ENCODE assay signal across 15 mouse cellular contexts in genomic region chr6:24543119-24543591, GRCm38 (mm10). TPM values are rescaled to one million over a fixed set of nuclear protein-coding genes. Genes with fewer than 3 reads are reported as not detected.
DNase-seq lines count a peak whose midpoint lies in the region; ATAC-seq and TF ChIP-seq lines count a peak whose summit lies in the region.
"Had no signal": no experiment of that assay in that cellular context is flagged by ENCODE, and none has a peak within 500 bp of the region (broad histone marks: within the 10 kb centered on the region; RNA-seq: fewer than 3 reads in every experiment).

No protein-coding gene starts in this region.

- H3K4me3 ChIP-seq in midbrain, postnatal 0 days (ENCODE audit: low read depth, low read length): no peak overlapping the region
- H3K4me3 ChIP-seq in midbrain, embryonic 14.5 days (replicated peaks; ENCODE audit: low read depth, low read length): no peak overlapping the region
- H3K4me3 ChIP-seq: limb, embryonic 13.5 days had no signal

- TF ChIP-seq CTCF in midbrain, postnatal 0 days (IDR thresholded peaks at IDR 0.05): no peak

- H3K27me3 ChIP-seq in midbrain, postnatal 0 days (ENCODE audit: insufficient read depth, low read length): no peaks in the 10 kb centered on the region
- H3K27me3 ChIP-seq in midbrain, embryonic 14.5 days (ENCODE audit: control insufficient read depth, insufficient read depth, low read length): no peaks in the 10 kb centered on the region
- H3K27me3 ChIP-seq: limb, embryonic 13.5 days had no signal

- no peaks in the 10 kb centered on the region for H3K4me1 ChIP-seq in midbrain, postnatal 0 days (ENCODE audit: insufficient read depth, low read length)
- no peaks in the 10 kb centered on the region for H3K4me1 ChIP-seq in midbrain, embryonic 14.5 days (ENCODE audit: control insufficient read depth, insufficient read depth, low read length)
- H3K4me1 ChIP-seq: limb, embryonic 13.5 days had no signal

- no peak overlapping the region for H3K27ac ChIP-seq in midbrain, postnatal 0 days (ENCODE audit: low read depth, low read length)
- no peak overlapping the region for H3K27ac ChIP-seq in midbrain, embryonic 14.5 days (replicated peaks; ENCODE audit: low read depth, low read length)
- H3K27ac ChIP-seq: limb, embryonic 13.5 days had no signal

- intact Hi-C loops in heart, postnatal 10 days (cut with DNase I): no loop called here

- 69% methylated on average over 6 of the region's 6 CpGs for WGBS in midbrain, postnatal 0 days
- WGBS in midbrain, embryonic 14.5 days: 74% methylated on average over 6 of the region's 6 CpGs

- no peak overlapping the region for H3K4me2 ChIP-seq in midbrain, postnatal 0 days (ENCODE audit: low read depth, low read length, poor library complexity, severe bottlenecking)
- H3K4me2 ChIP-seq in midbrain, embryonic 14.5 days (ENCODE audit: low read length): no peak overlapping the region
- H3K4me2 ChIP-seq: limb, embryonic 13.5 days had no signal

- ATAC-seq in midbrain, postnatal 0 days (ENCODE audit: low FRiP score): no peak
- no peak for ATAC-seq in midbrain, embryonic 14.5 days (ENCODE audit: low FRiP score, low TSS enrichment)
- ATAC-seq: forebrain, postnatal 0 days had no signal

- H3K9ac ChIP-seq in midbrain, postnatal 0 days (replicated peaks; ENCODE audit: low read length, poor library complexity, severe bottlenecking): no peak overlapping the region
- H3K9ac ChIP-seq in midbrain, embryonic 14.5 days (replicated peaks; ENCODE audit: low read length): no peak overlapping the region
- H3K9ac ChIP-seq: forebrain, postnatal 0 days; limb, embryonic 13.5 days had no signal

- H3K36me3 ChIP-seq in midbrain, postnatal 0 days (ENCODE audit: insufficient read depth, low read length): no peaks in the 10 kb centered on the region
- no peaks in the 10 kb centered on the region for H3K36me3 ChIP-seq in midbrain, embryonic 14.5 days (ENCODE audit: control insufficient read depth, insufficient read depth, low read length)
- H3K36me3 ChIP-seq: limb, embryonic 13.5 days had no signal

- H3K9me3 ChIP-seq in midbrain, postnatal 0 days (ENCODE audit: low read length): no peaks in the 10 kb centered on the region
- no peaks in the 10 kb centered on the region for H3K9me3 ChIP-seq in midbrain, embryonic 14.5 days (ENCODE audit: control insufficient read depth, low read length)
- H3K9me3 ChIP-seq: limb, embryonic 13.5 days had no signal

- DNase-seq in gastrocnemius, postnatal 25 days: peak; percentile 21
- no peak for DNase-seq in gastrocnemius, postnatal 10 days
- DNase-seq in midbrain, postnatal 0 days (ENCODE audit: low spot score): peak; percentile 30
- no peak for DNase-seq in midbrain, embryonic 14.5 days
- DNase-seq in cerebellum, postnatal 36 days: peak; percentile 22 to 39
- DNase-seq in heart, postnatal 10 days: peak; percentile 55 to 67
- DNase-seq in layer of hippocampus, postnatal 10 days (ENCODE audit: low spot score in 2 of 2): no peak
- DNase-seq in adrenal gland, adult 2 months: no peak
- DNase-seq: forebrain, postnatal 0 days; lung, adult 2 months had no signal

RNA-seq across cellular contexts. Expression of gene Asb15, which starts 15.2 kb away (rescaled TPM):
- 10 to 100 TPM; 10.3 to 20.8 TPM for total RNA-seq in gastrocnemius, postnatal 25 days (2021)
- total RNA-seq in gastrocnemius, postnatal 10 days (2021): 1 to 10 TPM; 2.8 to 3.3 TPM
- not detected in 2 replicates for total RNA-seq in midbrain, postnatal 0 days (2014; rRNA removed)
- 0.05 TPM in 1 of 2 replicates, not detected in the other for polyA plus RNA-seq in midbrain, postnatal 0 days (2015; fragmentation: Nextera tagmentation; extraction: Ambion mirVana)
- 0.09 TPM in 1 of 2 replicates, not detected in the other for polyA plus RNA-seq in midbrain, embryonic 14.5 days (2014; fragmentation: Nextera tagmentation; extraction: Ambion mirVana)
- 10 to 100 TPM; 20.1 to 22.7 TPM for total RNA-seq in heart, postnatal 10 days (2021)
- total RNA-seq in layer of hippocampus, postnatal 10 days (2021): not detected
- not detected for total RNA-seq in adrenal gland, adult 2 months (2021)
- polyA plus RNA-seq in adrenal gland, adult 2 months (2012; rRNA removed): not detected in 2 replicates
- total RNA-seq: forebrain, postnatal 0 days; left cerebral cortex, adult 18-20 months; megakaryocyte, adult 5-6 weeks had no signal
- polyA plus RNA-seq: forebrain, postnatal 0 days; limb, embryonic 13.5 days; stomach, embryonic 14.5 days had no signal

RNA-seq across cellular contexts. Expression of gene Ndufa5, which starts 15.3 kb away (rescaled TPM):
- 100 to 1,000 TPM; 605 to 626 TPM for total RNA-seq in gastrocnemius, postnatal 25 days (2021)
- 100 to 1,000 TPM; 486 to 517 TPM for total RNA-seq in gastrocnemius, postnatal 10 days (2021)
- 34.2 and 53.8 TPM in 2 replicates for total RNA-seq in midbrain, postnatal 0 days (2014; rRNA removed)
- 533 and 553 TPM in 2 replicates for polyA plus RNA-seq in midbrain, postnatal 0 days (2015; fragmentation: Nextera tagmentation; extraction: Ambion mirVana)
- polyA plus RNA-seq in midbrain, embryonic 14.5 days (2014; fragmentation: Nextera tagmentation; extraction: Ambion mirVana): 348 and 442 TPM in 2 replicates
- 1,000 to 10,000 TPM; 1,040 to 1,065 TPM for total RNA-seq in heart, postnatal 10 days (2021)
- total RNA-seq in layer of hippocampus, postnatal 10 days (2021): 100 to 1,000 TPM; 311 to 320 TPM
- total RNA-seq in adrenal gland, adult 2 months (2021): 100 to 1,000 TPM; 305 to 386 TPM
- 0.34 and 0.90 TPM in 2 replicates for polyA plus RNA-seq in adrenal gland, adult 2 months (2012; rRNA removed)

RNA-seq across cellular contexts. Expression of gene Iqub, which starts 28.3 kb away (rescaled TPM):
- under 1 TPM; 0.08 TPM for total RNA-seq in gastrocnemius, postnatal 25 days (2021)
- under 1 TPM in 1 of 2 experiments, not detected in 1; 0.07 TPM for total RNA-seq in gastrocnemius, postnatal 10 days (2021)
- 1.5 and 1.8 TPM in 2 replicates for total RNA-seq in midbrain, postnatal 0 days (2014; rRNA removed)
- 0.70 and 0.86 TPM in 2 replicates for polyA plus RNA-seq in midbrain, postnatal 0 days (2015; fragmentation: Nextera tagmentation; extraction: Ambion mirVana)
- 1.3 and 1.6 TPM in 2 replicates for polyA plus RNA-seq in midbrain, embryonic 14.5 days (2014; fragmentation: Nextera tagmentation; extraction: Ambion mirVana)
- total RNA-seq in heart, postnatal 10 days (2021): under 1 TPM; 0.17 to 0.25 TPM
- total RNA-seq in layer of hippocampus, postnatal 10 days (2021): 1 to 10 TPM; 1.1 to 1.3 TPM
- total RNA-seq in adrenal gland, adult 2 months (2021): under 1 TPM; 0.09 to 0.14 TPM
- polyA plus RNA-seq in adrenal gland, adult 2 months (2012; rRNA removed): 0.04 TPM in 1 of 2 replicates, not detected in the other
- total RNA-seq: megakaryocyte, adult 5-6 weeks had no signal
- polyA plus RNA-seq: stomach, embryonic 14.5 days had no signal

RNA-seq across cellular contexts. Expression of gene Lmod2, which starts 54.4 kb away (rescaled TPM):
- total RNA-seq in gastrocnemius, postnatal 25 days (2021): 100 to 1,000 TPM; 183 to 199 TPM
- total RNA-seq in gastrocnemius, postnatal 10 days (2021): 100 to 1,000 TPM; 126 TPM
- not detected in 2 replicates for total RNA-seq in midbrain, postnatal 0 days (2014; rRNA removed)
- not detected in 2 replicates for polyA plus RNA-seq in midbrain, postnatal 0 days (2015; fragmentation: Nextera tagmentation; extraction: Ambion mirVana)
- polyA plus RNA-seq in midbrain, embryonic 14.5 days (2014; fragmentation: Nextera tagmentation; extraction: Ambion mirVana): not detected in 2 replicates
- total RNA-seq in heart, postnatal 10 days (2021): 100 to 1,000 TPM; 278 to 346 TPM
- total RNA-seq in layer of hippocampus, postnatal 10 days (2021): not detected
- under 1 TPM in 1 of 2 experiments, not detected in 1; 0.29 TPM for total RNA-seq in adrenal gland, adult 2 months (2021)
- polyA plus RNA-seq in adrenal gland, adult 2 months (2012; rRNA removed): not detected in 2 replicates
- total RNA-seq: forebrain, postnatal 0 days; left cerebral cortex, adult 18-20 months; megakaryocyte, adult 5-6 weeks had no signal
- polyA plus RNA-seq: cortical plate, adult 2 months; forebrain, postnatal 0 days; stomach, embryonic 14.5 days had no signal

Comparison
In these comparisons a context has a peak if more than half of its experiments do, and no peak if none do; other contexts are left out.
1. DNase-seq: peak in gastrocnemius, postnatal 25 days (single experiment), midbrain, postnatal 0 days (single experiment), cerebellum, postnatal 36 days (2 of 2) and heart, postnatal 10 days (2 of 2); none in gastrocnemius, postnatal 10 days (single experiment), midbrain, embryonic 14.5 days (single experiment), layer of hippocampus, postnatal 10 days (0 of 2) and adrenal gland, adult 2 months (single experiment).